Mouse (Mus musculus): ENCODE data around the gene Tas2r135. TPM values are rescaled to one million over a fixed set of nuclear protein-coding genes. Genes with fewer than 3 reads are reported as not detected.

Gene Tas2r135
- 0.18 TPM in 1 of 2 replicates, not detected in the other for polyA plus RNA-seq (2015; fragmentation: Nextera tagmentation; extraction: Ambion mirVana)

DNA sequence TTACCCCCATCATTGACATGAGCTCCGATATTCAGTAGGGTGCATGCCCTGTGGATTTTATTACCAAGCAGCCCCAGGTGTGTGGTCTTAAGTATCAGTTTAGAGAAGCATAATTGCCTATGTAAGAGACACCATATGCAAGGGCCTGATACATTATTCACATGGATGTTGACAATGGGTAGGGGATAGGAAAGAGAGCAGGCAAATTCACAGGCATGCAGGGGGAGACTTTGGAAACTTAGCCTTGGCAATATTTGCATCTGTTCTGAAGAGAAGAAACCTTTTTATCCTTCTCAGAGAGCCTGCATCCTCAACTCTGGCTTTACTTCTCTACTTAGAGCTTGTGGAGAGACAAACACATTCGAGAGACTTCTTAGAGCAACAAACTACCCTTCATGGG, at the start of gene Tas2r135:
Gene Tas2r135, plus strand, starts transcription at position 301 of the 400 bp plus-strand sequence.
- no peak within 1 kb of the TSS for H3K27ac ChIP-seq (ENCODE audit: low read length)
- ATAC-seq (no peak), DNase-seq (ENCODE audit: low spot score) (no peak)
- H3K9ac ChIP-seq (replicated peaks; ENCODE audit: low read depth): no peak within 1 kb of the TSS
- no peaks in the 10 kb centered on the region for H3K27me3 ChIP-seq (replicated peaks; ENCODE audit: insufficient read depth, low read length)
- no peaks in the 10 kb centered on the region for H3K9me3 ChIP-seq (ENCODE audit: low read length)
- TF ChIP-seq EP300 (IDR thresholded peaks at IDR 0.05) (no peak), CTCF (IDR thresholded peaks at IDR 0.05) (no peak)
- no peak within 1 kb of the TSS for H3K4me2 ChIP-seq (replicated peaks; ENCODE audit: low read depth, low read length)
- H3K4me1 ChIP-seq (ENCODE audit: insufficient read depth, low read depth, low read length): no peaks in the 10 kb centered on the region
- 63% methylated on average over 2 of the region's 2 CpGs for WGBS
- H3K36me3 ChIP-seq (ENCODE audit: insufficient read depth, low read length): no peaks in the 10 kb centered on the region
- H3K4me3 ChIP-seq (ENCODE audit: low read depth, low read length): no peak within 1 kb of the TSS

GRCm38 (mm10) chr6:42355794-42356600, 49.2 kb upstream of the Tas2r135 start:
- DNase-seq (ENCODE audit: low spot score) (no peak), ATAC-seq (no peak)
- 90% methylated on average over 13 of the region's 13 CpGs for WGBS
- no peak overlapping the region for H3K4me3 ChIP-seq (ENCODE audit: low read depth, low read length)
- no peak overlapping the region for H3K27ac ChIP-seq (ENCODE audit: low read length)
- no peak for TF ChIP-seq EP300 (IDR thresholded peaks at IDR 0.05)
- no peak for TF ChIP-seq CTCF (IDR thresholded peaks at IDR 0.05)
- H3K4me1 ChIP-seq (ENCODE audit: insufficient read depth, low read depth, low read length): peaks cover 27% of the 10 kb centered on the region
- H3K9me3 ChIP-seq (ENCODE audit: low read length): no peaks in the 10 kb centered on the region
- no peak overlapping the region for H3K4me2 ChIP-seq (replicated peaks; ENCODE audit: low read depth, low read length)
- no peak overlapping the region for H3K9ac ChIP-seq (replicated peaks; ENCODE audit: low read depth)
- H3K27me3 ChIP-seq (replicated peaks; ENCODE audit: insufficient read depth, low read length): no peaks in the 10 kb centered on the region
- peaks cover 46% of the 10 kb centered on the region for H3K36me3 ChIP-seq (ENCODE audit: insufficient read depth, low read length)

- no peak overlapping the region for H3K9ac ChIP-seq (replicated peaks; ENCODE audit: low read depth)
- H3K9me3 ChIP-seq (ENCODE audit: low read length): no peaks in the 10 kb centered on the region
- H3K4me3 ChIP-seq (ENCODE audit: low read depth, low read length): no peak overlapping the region
- peaks cover 19% of the 10 kb centered on the region for H3K4me1 ChIP-seq (ENCODE audit: insufficient read depth, low read depth, low read length)
- TF ChIP-seq EP300 (IDR thresholded peaks at IDR 0.05): no peak
- no peak for TF ChIP-seq CTCF (IDR thresholded peaks at IDR 0.05)
- DNase-seq (ENCODE audit: low spot score): no peak
- H3K4me2 ChIP-seq (replicated peaks; ENCODE audit: low read depth, low read length): 0 out of 2 replicates have a peak overlapping the region, but pooled peaks have one; percentile 3
- peaks cover 46% of the 10 kb centered on the region for H3K36me3 ChIP-seq (ENCODE audit: insufficient read depth, low read length)
- no peak for ATAC-seq
- peak overlapping the region; percentile 38; the same call in 1 of the 2 replicates for H3K27ac ChIP-seq (ENCODE audit: low read length)
- no peaks in the 10 kb centered on the region for H3K27me3 ChIP-seq (replicated peaks; ENCODE audit: insufficient read depth, low read length)
- 69% methylated on average over 5 of the region's 5 CpGs for WGBS
These were observed 48.3 kb upstream of the Tas2r135 start for GRCm38 (mm10) chr6:42356913-42357312.

GRCm38 (mm10) chr6:42357901-42358300, 47.3 kb upstream of the Tas2r135 start:
- no peaks in the 10 kb centered on the region for H3K9me3 ChIP-seq (ENCODE audit: low read length)
- H3K4me2 ChIP-seq (replicated peaks; ENCODE audit: low read depth, low read length): no peak overlapping the region
- H3K27ac ChIP-seq (ENCODE audit: low read length): no peak overlapping the region
- ATAC-seq (no peak), DNase-seq (ENCODE audit: low spot score) (no peak)
- H3K4me1 ChIP-seq (ENCODE audit: insufficient read depth, low read depth, low read length): peaks cover 13% of the 10 kb centered on the region
- no peak overlapping the region for H3K4me3 ChIP-seq (ENCODE audit: low read depth, low read length)
- no peak overlapping the region for H3K9ac ChIP-seq (replicated peaks; ENCODE audit: low read depth)
- TF ChIP-seq EP300 (IDR thresholded peaks at IDR 0.05) (no peak), CTCF (IDR thresholded peaks at IDR 0.05) (no peak)
- H3K27me3 ChIP-seq (replicated peaks; ENCODE audit: insufficient read depth, low read length): no peaks in the 10 kb centered on the region
- 40% methylated on average over 6 of the region's 6 CpGs for WGBS
- peaks cover 46% of the 10 kb centered on the region for H3K36me3 ChIP-seq (ENCODE audit: insufficient read depth, low read length)

DNA sequence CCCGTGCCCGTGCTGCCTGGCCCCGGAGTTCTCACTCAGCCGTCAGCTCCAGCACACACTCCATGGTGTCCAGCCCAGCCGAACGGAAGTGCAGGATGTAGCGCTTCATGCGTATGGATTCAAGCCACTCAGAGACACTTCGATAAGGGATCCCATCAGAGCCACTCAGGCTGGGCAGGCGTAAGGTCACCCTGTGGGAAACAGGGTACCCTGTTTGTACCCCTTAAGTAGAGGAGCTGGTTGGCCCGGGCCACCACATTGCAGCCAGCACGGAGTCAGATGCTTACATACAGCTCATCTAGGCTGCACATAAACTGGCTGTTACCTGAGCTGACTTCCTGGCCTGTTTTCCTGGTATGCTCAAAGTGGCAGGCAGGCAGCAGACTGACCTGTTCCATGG, 46.3 kb upstream of the Tas2r135 start:
- Histone ChIP-seq H3K27me3 (replicated peaks; ENCODE audit: insufficient read depth, low read length) (no peaks in the 10 kb centered on the region), H3K4me2 (replicated peaks; ENCODE audit: low read depth, low read length) (no peak overlapping the region), H3K4me1 (ENCODE audit: insufficient read depth, low read depth, low read length) (peaks cover 8% of the 10 kb centered on the region), H3K27ac (ENCODE audit: low read length) (0 out of 2 replicates have a peak overlapping the region, but pooled peaks have one; percentile 7), H3K9me3 (ENCODE audit: low read length) (no peaks in the 10 kb centered on the region), H3K4me3 (ENCODE audit: low read depth, low read length) (no peak overlapping the region), H3K9ac (replicated peaks; ENCODE audit: low read depth) (no peak overlapping the region), H3K36me3 (ENCODE audit: insufficient read depth, low read length) (peaks cover 46% of the 10 kb centered on the region)
- TF ChIP-seq EP300 (IDR thresholded peaks at IDR 0.05) (no peak), CTCF (IDR thresholded peaks at IDR 0.05) (no peak)
- no peak for ATAC-seq
- no peak for DNase-seq (ENCODE audit: low spot score)
- 72% methylated on average over 12 of the region's 12 CpGs for WGBS

DNA sequence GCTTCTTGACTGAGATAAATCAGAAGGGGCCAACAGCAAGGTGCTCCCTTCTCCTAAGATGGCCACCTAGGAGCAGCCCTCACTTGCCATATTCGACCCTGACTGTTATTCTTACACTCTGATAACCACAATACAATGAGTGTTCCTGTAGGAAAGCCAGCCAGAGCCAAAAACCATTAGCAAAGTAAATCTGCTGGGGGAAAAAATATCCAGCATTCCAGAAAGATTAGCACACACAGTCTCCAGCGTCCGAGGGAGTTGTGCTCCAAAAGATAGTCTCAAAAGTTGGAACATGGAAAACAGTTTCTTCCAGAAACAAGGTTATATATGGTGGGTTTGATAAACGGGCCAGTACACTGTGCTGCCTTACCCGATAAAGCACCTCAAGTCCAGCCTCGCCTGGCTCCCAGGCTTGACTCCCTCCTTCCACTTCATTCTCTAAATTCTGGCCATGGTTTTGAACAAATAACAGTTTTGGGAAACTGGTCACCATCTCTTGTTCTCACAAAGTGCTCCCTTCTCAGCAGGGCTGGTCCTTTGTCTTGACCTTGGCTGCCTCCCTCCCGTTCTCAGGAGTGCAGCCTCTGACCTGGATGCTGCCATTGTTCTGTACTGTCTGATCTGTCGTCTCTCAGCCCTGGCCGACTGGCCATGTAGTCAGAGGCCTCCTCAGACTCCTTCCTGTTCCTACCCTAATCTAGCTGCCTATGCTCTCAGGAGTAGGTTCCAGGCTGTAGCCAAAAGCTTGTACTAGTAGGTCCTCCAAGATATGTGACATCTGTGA, 45.7 kb upstream of the Tas2r135 start:
- peaks cover 5% of the 10 kb centered on the region for H3K4me1 ChIP-seq (ENCODE audit: insufficient read depth, low read depth, low read length)
- ATAC-seq: no peak

More for the DNA sequence above, 45.7 kb upstream of the Tas2r135 start:
- Histone ChIP-seq H3K9me3 (ENCODE audit: low read length) (no peaks in the 10 kb centered on the region), H3K27ac (ENCODE audit: low read length) (peak overlapping the region; percentile 7; the same call in 1 of the 2 replicates), H3K27me3 (replicated peaks; ENCODE audit: insufficient read depth, low read length) (no peaks in the 10 kb centered on the region), H3K4me3 (ENCODE audit: low read depth, low read length) (no peak overlapping the region), H3K9ac (replicated peaks; ENCODE audit: low read depth) (no peak overlapping the region), H3K4me2 (replicated peaks; ENCODE audit: low read depth, low read length) (no peak overlapping the region), H3K36me3 (ENCODE audit: insufficient read depth, low read length) (peaks cover 50% of the 10 kb centered on the region)
- DNase-seq (ENCODE audit: low spot score): peak; percentile 66
- 54% methylated on average over 9 of the region's 9 CpGs for WGBS
- no peak for TF ChIP-seq CTCF (IDR thresholded peaks at IDR 0.05)
- TF ChIP-seq EP300 (IDR thresholded peaks at IDR 0.05): no peak

Data from lung, postnatal 0 days (tissue).